Mouse (Mus musculus) bone marrow, adult 2 months (tissue): ENCODE data around the gene Spata20.

Source experiments
- CTCF ChIP-seq: fragments of 200-500 bp; IDR thresholded peaks from 2 replicates; pipeline ENCODE4 v1.5.1; 2011; ENCODE audit warnings: low read length, control low read depth; ENCODE audit not compliant: control insufficient read depth, insufficient read depth
- POLR2A ChIP-seq: fragments of 200-500 bp; IDR thresholded peaks from 2 replicates; pipeline ENCODE4 v1.6.1; 2011; ENCODE audit warnings: low read depth, mild to moderate bottlenecking, control low read depth, low read length, borderline replicate concordance; ENCODE audit not compliant: control insufficient read depth

GRCm38 (mm10) chr11:94457001-94457400, 29.0 kb downstream of the Spata20 start:
- no peak for TF ChIP-seq CTCF
- TF ChIP-seq POLR2A: no peak
